Mouse (Mus musculus) layer of hippocampus, adult 9-11 months (tissue): Measurements from ENCODE around the gene Nt5c2.

ENCODE experiments used
- DNase-seq: peaks from one replicate; pipeline ENCODE4 v3.0.0; 2022

Nt5c2 gene

DNA sequence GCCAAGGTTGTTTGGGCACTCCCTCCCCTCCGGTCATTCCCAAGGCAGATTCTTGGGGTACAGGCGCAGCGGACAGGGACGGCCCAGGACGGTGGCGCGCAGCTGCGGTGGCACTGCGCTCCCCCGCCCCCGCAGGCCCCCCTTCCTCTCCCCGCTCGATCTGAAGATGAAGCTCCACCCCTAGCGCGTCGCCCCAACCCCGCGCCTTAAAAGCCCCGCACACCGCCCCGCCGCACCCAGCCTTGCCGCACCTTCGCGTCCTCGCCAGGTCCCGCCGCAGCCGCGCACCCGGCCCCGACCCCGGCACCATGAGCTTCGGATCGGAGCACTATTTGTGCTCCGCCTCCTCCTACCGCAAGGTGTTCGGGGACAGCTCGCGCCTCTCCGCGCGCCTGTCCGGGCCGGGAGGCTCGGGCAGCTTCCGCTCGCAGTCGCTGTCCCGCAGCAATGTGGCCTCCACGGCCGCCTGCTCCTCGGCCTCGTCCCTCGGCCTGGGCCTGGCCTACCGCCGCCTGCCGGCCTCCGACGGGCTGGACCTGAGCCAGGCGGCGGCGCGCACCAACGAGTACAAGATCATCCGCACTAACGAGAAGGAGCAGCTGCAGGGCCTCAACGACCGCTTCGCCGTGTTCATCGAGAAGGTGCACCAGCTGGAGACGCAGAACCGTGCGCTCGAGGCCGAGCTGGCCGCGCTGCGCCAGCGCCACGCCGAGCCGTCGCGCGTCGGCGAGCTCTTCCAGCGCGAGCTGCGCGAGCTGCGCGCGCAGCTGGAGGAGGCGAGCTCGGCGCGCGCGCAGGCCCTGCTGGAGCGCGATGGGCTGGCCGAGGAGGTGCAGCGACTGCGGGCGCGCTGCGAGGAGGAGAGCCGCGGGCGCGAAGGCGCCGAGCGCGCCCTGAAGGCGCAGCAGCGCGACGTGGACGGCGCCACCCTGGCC, at the start of gene Nt5c2, which contains the start of gene Ina:
Nt5c2 (minus strand) TSS at position 707 of the 935 bp plus-strand sequence.
Ina (plus strand) TSS at position 252 of the 935 bp plus-strand sequence.
- peak; percentile 75 for DNase-seq

- DNase-seq, result no peak
These were observed 42.7 kb upstream of the Nt5c2 start for GRCm38 (mm10) chr19:47057684-47058083.

DNA sequence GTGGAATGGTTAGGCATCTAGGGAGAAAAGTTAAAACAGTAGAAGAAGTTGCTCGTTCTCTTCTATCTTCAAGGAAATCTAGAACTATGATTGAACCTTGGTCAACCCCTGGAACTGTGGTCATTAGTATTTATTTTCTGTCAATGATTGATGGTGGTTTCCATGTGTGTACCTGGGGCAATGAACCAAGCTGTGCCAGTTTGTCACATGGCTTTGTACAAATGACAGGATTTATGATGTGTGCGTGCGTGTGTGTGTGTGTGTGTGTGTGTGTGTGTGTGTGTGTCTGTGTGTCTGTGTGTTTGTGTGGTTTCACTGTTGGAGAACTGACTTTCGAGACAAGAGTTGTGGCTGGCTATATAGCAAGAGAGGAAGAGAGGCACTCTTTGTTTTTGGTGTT, 38.5 kb upstream of the Nt5c2 start:
- DNase-seq, result no peak

- DNase-seq, result no peak
These were observed 38.0 kb upstream of the Nt5c2 start for GRCm38 (mm10) chr19:47052927-47053326.

DNA sequence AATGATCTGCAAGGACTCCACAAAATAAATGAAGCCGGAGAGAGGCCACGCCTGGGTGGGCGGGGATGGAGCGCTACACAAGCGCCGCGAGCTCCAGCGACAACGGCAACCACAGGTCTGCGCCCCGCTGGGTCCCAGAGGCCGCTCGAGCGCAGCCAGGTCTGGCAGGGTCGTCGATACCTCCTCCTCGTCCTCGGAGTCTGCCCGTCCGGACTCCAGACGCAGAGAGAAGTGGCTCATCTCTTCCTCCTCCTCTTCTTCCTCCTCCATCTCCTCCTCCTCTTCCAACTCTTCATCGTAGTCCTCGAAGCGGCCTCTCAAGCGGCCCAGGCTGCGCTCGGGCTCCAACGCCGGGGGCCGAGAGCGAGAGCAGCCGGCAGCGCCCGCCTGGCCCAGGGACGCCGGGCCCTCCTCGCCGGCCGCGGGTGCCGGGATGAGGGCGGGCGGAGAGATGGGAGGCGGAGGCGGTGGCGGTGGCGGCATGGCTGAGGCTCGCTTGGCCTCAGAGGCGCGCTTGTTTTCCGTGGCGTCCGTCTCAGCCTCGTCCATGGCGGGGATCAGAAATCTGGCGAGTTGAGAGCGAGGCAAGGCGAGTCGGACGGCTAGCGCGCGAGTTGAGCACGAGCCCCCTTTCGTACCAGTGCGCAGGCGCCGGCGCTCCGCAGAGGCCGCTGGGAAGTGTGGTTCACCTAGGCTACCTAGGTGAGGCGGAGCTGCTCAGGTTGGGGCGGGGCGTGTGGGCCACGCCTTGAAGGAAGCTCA, 35.5 kb upstream of the Nt5c2 start, which contains the start of gene Pcgf6:
Pcgf6 (minus strand) TSS at position 636 of the 762 bp plus-strand sequence.
- peak; percentile 80 for DNase-seq

- no peak for DNase-seq
These were observed 34.9 kb upstream of the Nt5c2 start for GRCm38 (mm10) chr19:47049840-47050239.

- no peak for DNase-seq
These were observed 34.1 kb upstream of the Nt5c2 start for GRCm38 (mm10) chr19:47049061-47049460.

DNA sequence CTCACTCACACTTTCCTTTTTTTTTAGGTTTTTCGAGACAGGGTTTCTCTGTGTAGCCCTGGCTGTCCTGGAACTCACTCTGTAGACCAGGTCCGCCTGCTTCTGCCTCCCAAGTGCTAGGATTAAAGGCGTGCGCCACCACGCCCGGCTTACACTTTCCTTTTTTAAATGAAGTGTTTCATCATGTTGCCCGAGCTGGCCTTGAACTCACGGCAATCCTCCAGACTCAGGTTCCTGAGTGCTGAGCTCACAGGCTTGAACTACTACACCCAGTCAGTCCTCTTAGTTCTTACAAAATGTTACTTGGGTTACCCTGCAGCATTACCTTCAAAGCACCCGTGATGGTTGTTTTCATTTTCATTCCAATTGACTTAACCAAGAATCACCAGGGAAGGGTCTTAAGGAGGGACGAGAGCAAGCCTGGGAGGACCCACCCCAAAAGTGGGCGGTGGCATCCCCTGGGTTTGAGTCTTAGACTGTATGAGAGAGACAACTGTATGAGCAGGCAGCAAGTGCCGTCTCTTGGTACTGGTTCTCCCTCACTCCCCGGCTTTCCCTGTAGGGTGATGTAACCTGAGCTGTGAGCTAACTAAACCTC, 32.4 kb upstream of the Nt5c2 start:
- DNase-seq, result no peak

DNA sequence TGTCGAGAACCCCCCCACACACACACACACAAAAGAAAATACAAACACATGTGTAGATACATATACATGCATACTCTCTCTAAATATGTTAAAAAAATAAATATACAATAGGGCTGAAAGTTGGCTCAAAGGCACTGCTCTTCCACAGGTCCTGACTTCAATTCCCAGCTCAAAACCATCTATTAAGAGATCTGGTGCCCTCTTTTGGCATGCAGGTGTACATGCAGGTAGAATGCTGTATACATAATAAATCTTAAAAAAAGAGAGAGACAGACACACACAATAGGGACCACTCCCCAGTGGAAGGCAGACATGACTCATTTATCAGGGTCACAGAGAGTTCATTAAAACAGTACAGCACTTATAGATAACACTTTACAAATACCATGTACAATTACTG, 31.4 kb upstream of the Nt5c2 start:
- no peak for DNase-seq

- DNase-seq, result no peak
These were observed 28.7 kb upstream of the Nt5c2 start for GRCm38 (mm10) chr19:47043608-47044007.

GRCm38 (mm10) chr19:47040720-47041473, 25.9 kb upstream of the Nt5c2 start:
- peak; percentile 54 for DNase-seq

GRCm38 (mm10) chr19:47036596-47036995, 21.6 kb upstream of the Nt5c2 start:
- no peak for DNase-seq

GRCm38 (mm10) chr19:47034916-47035315, 20.0 kb upstream of the Nt5c2 start:
- no peak for DNase-seq

GRCm38 (mm10) chr19:47031770-47032169, 16.8 kb upstream of the Nt5c2 start:
- DNase-seq, result no peak

DNA sequence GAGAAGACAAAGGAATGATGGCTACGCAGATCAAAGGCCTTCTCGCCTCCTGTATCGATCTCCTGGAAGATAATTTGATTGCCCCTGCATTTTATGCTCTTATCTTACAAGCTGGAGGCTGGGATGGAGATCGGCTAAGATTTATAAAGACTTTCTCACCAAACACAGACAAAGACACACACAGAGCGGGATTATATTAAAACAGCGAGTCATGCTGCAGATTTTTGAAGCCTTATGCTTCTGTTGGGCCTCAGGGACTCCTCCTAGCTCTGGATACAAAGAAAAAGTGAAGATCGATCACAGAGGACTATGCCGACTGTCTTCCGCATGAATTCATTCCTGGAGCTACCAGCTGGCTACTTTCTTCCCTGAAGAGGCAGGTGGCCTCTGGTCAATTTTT, 14.8 kb upstream of the Nt5c2 start:
- DNase-seq, result no peak

DNA sequence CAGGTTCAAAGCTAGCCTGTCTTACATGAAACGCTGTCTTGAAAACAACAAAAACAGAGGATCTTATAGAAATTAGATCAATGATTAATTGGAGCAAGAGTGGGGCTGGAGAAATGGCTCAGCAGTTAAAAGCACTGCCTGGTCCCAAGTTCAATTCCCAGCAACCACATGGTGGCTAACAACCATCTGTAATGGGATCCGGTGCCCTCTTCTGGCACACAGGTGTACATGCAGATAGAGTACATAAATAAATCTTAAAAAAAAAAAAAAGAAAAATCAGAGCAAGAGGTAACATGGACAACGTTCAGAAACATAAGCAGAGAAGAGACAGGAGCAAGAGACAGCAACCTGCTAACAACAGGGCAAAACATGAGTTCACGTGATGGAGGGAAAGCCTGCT, 11.6 kb upstream of the Nt5c2 start:
- DNase-seq, result no peak

- DNase-seq, result no peak
These were observed 10.0 kb upstream of the Nt5c2 start for GRCm38 (mm10) chr19:47024954-47025353.

GRCm38 (mm10) chr19:47023546-47023945, 8.6 kb upstream of the Nt5c2 start:
- no peak for DNase-seq

GRCm38 (mm10) chr19:47022709-47023108, 7.8 kb upstream of the Nt5c2 start:
- DNase-seq, result no peak

DNA sequence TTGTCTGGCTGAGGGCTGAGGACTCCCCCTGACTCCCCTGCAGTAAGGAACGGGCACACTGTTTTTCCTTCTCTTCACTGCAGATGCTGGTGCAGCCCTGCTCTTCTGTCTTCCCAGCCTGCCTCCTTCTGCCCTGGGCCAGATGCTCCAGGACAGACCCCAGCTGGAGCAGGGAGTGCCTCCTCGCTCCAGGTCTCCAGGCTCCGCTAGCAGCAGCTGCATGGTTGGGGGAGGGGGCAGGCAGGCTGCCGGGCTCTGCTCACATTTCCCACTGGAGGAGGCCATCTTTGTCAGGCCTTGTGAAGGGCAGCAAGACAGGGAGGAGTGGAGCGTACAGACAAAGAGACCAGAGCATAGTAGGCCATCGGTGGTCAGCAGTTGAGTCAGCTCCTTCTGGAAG, 4.4 kb upstream of the Nt5c2 start:
- no peak for DNase-seq

DNA sequence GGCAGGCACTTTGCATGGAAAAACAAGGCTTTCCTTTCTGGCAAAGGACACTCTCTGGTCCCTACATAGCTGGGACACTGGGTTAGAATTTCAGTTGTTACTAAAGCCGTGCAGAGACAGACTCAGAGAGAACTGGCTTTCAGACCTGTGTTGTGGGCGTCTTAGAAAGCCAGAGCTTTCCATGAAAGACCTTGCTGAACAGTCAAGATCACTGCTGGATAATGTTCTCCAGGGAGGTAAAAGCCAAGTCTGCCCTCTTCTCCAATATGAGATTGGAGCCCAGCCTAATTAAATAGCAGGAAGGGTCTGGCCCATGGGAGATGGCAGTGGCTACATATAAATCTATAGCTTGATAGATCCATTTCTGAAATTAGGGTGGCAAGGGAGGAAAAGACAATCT, 3.4 kb upstream of the Nt5c2 start:
- DNase-seq, result no peak

GRCm38 (mm10) chr19:47017831-47018230, 2.9 kb upstream of the Nt5c2 start:
- no peak for DNase-seq

- no peak for DNase-seq
These were observed 1.5 kb upstream of the Nt5c2 start for GRCm38 (mm10) chr19:47016487-47016886.
